Mouse (Mus musculus): Measurements from ENCODE around the gene Prr7. TPM values are rescaled to one million over a fixed set of nuclear protein-coding genes. Genes with fewer than 3 reads are reported as not detected.

The Prr7 gene
- total and polyA plus RNA-seq, 2 experiments from 2014 or later, result 0.08 to 3.6 TPM

DNA sequence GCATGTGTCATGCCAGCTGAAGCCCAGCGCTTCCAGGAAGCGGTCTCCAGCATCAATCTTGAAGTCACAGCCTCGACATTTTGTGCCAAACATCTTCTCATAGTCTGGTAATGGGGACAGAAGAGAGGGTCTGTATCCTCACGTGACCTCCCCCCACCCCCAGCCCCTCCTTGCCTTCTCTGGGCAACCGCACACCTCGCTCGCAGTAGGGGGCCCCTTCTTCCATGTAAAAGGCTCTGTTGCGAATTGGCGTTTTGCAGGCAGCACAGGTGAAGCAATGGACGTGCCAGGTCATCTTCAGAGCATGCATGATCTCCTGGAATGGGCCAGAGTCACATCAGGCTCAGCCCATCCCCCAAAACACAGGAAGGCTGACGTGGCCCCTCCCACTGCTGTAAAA lies 34.8 kb downstream of the Prr7 start:
- no peaks in the 10 kb centered on the region for H3K9me3 ChIP-seq (replicated peaks; ENCODE audit: control insufficient read depth, low read length)
- no peak overlapping the region for H3K4me2 ChIP-seq (ENCODE audit: low read depth, low read length)
- no peak overlapping the region for H3K9ac ChIP-seq (replicated peaks; ENCODE audit: low read depth, low read length)
- ATAC-seq (ENCODE audit: insufficient read depth, low read depth) (no peak), DNase-seq (ENCODE audit: low spot score) (no peak)
- H3K27me3 ChIP-seq (ENCODE audit: control insufficient read depth, insufficient read depth, low read length), result peaks cover 43% of the 10 kb centered on the region
- peaks cover 44% of the 10 kb centered on the region for H3K36me3 ChIP-seq (replicated peaks; ENCODE audit: control insufficient read depth, insufficient read depth, low read length)
- no peak overlapping the region for H3K4me3 ChIP-seq (ENCODE audit: low read depth, low read length)
- peaks cover 9% of the 10 kb centered on the region; the same call in 1 of the 2 replicates for H3K4me1 ChIP-seq (ENCODE audit: control insufficient read depth, insufficient read depth)
- WGBS, result 82% methylated on average over 11 of the region's 11 CpGs
- TF ChIP-seq CTCF (IDR thresholded peaks at IDR 0.05; ENCODE audit: low read depth) (no peak), EP300 (IDR thresholded peaks at IDR 0.05; ENCODE audit: low read depth) (no peak)
- H3K27ac ChIP-seq (ENCODE audit: low read depth), result no peak overlapping the region

DNA sequence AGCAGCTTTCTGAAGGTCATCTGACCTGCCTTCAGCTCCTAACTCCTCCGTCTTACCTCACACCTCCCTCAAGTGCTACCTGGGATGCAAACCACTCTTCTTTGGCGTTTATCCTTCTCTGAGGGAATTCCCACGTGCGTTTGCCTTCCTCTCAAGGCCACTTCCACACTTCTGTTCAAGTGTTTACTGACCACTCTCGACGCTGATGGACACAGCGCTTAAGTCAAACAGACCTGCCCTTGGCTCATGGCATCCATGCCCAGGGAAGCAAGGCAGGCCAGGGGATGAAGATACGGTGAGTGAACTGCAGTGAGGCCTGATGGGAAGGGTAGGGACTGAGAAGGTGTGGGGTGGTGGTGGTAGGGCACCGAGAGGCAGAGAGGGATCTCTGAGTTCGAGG lies 36.5 kb downstream of the Prr7 start:
- H3K4me2 ChIP-seq (ENCODE audit: low read depth, low read length), result no peak overlapping the region
- DNase-seq (ENCODE audit: low spot score) (no peak), ATAC-seq (ENCODE audit: insufficient read depth, low read depth) (no peak)
- peaks cover 61% of the 10 kb centered on the region for H3K36me3 ChIP-seq (replicated peaks; ENCODE audit: control insufficient read depth, insufficient read depth, low read length)
- no peaks in the 10 kb centered on the region for H3K9me3 ChIP-seq (replicated peaks; ENCODE audit: control insufficient read depth, low read length)
- H3K27me3 ChIP-seq (ENCODE audit: control insufficient read depth, insufficient read depth, low read length), result peaks cover 44% of the 10 kb centered on the region
- H3K9ac ChIP-seq (replicated peaks; ENCODE audit: low read depth, low read length), result no peak overlapping the region
- peaks cover 5% of the 10 kb centered on the region; the same call in 1 of the 2 replicates for H3K4me1 ChIP-seq (ENCODE audit: control insufficient read depth, insufficient read depth)
- H3K4me3 ChIP-seq (ENCODE audit: low read depth, low read length), result no peak overlapping the region
- H3K27ac ChIP-seq (ENCODE audit: low read depth), result no peak overlapping the region
- no peak for TF ChIP-seq CTCF (IDR thresholded peaks at IDR 0.05; ENCODE audit: low read depth)
- 81% methylated on average over 10 of the region's 10 CpGs for WGBS

DNA sequence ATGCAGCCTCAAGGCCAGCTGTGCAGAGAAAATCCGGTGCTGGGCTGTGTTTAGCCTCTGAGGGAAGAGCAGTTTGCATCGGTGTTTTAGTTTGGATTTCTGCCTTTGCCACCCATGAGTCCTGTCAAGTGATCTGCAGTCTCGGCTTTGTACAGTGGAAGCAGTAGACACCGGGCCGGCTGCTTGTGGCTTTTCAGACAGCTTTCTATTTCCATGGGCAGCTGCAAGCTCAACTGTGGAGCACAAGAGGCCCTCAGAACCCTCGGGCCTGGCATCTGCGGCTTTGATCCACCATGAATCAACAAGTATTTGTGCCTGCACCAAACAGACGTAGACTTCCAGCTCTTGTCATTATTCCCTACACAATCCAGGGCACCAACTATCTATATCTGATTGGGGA lies 38.3 kb downstream of the Prr7 start:
- Histone ChIP-seq H3K4me2 (ENCODE audit: low read depth, low read length) (no peak overlapping the region), H3K27me3 (ENCODE audit: control insufficient read depth, insufficient read depth, low read length) (peaks cover 37% of the 10 kb centered on the region), H3K36me3 (replicated peaks; ENCODE audit: control insufficient read depth, insufficient read depth, low read length) (peaks cover 79% of the 10 kb centered on the region), H3K4me1 (ENCODE audit: control insufficient read depth, insufficient read depth) (no peaks in the 10 kb centered on the region), H3K27ac (ENCODE audit: low read depth) (no peak overlapping the region), H3K9ac (replicated peaks; ENCODE audit: low read depth, low read length) (no peak overlapping the region), H3K4me3 (ENCODE audit: low read depth, low read length) (no peak overlapping the region), H3K9me3 (replicated peaks; ENCODE audit: control insufficient read depth, low read length) (no peaks in the 10 kb centered on the region)
- no peak for TF ChIP-seq EP300 (IDR thresholded peaks at IDR 0.05; ENCODE audit: low read depth)
- TF ChIP-seq CTCF (IDR thresholded peaks at IDR 0.05; ENCODE audit: low read depth), result no peak
- WGBS, result 82% methylated on average over 8 of the region's 8 CpGs
- DNase-seq (ENCODE audit: low spot score), result no peak
- no peak for ATAC-seq (ENCODE audit: insufficient read depth, low read depth)

DNA sequence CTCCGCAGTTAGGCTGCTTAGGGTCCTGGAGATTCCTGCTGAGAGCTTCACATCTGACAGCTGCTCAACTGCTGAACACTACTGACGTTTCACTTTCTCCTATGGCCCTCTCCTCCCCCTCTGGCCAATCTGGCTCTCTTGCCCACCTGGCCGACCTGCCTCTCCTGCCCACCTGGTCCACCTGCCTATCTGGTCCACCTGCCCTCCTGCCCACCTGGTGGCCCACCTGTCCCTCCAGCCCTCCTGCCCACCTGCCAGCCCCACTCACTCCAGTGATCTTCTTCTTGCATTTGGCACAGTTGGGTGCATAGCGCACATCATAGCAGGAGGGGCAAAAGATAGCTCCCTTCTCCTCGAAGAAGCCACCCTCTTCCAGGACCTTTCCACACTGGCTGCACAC lies 40.3 kb downstream of the Prr7 start:
- no peak overlapping the region for H3K27ac ChIP-seq (ENCODE audit: low read depth)
- no peaks in the 10 kb centered on the region for H3K4me1 ChIP-seq (ENCODE audit: control insufficient read depth, insufficient read depth)
- 84% methylated on average over 5 of the region's 5 CpGs for WGBS
- no peak for ATAC-seq (ENCODE audit: insufficient read depth, low read depth)
- no peaks in the 10 kb centered on the region for H3K9me3 ChIP-seq (replicated peaks; ENCODE audit: control insufficient read depth, low read length)
- no peak overlapping the region for H3K9ac ChIP-seq (replicated peaks; ENCODE audit: low read depth, low read length)
- DNase-seq (ENCODE audit: low spot score), result no peak
- no peak overlapping the region for H3K4me3 ChIP-seq (ENCODE audit: low read depth, low read length)
- peaks cover 84% of the 10 kb centered on the region for H3K36me3 ChIP-seq (replicated peaks; ENCODE audit: control insufficient read depth, insufficient read depth, low read length)
- TF ChIP-seq EP300 (IDR thresholded peaks at IDR 0.05; ENCODE audit: low read depth) (no peak), CTCF (IDR thresholded peaks at IDR 0.05; ENCODE audit: low read depth) (no peak)
- peaks cover 36% of the 10 kb centered on the region; the same call in 1 of the 2 replicates for H3K27me3 ChIP-seq (ENCODE audit: control insufficient read depth, insufficient read depth, low read length)
- no peak overlapping the region for H3K4me2 ChIP-seq (ENCODE audit: low read depth, low read length)

DNA sequence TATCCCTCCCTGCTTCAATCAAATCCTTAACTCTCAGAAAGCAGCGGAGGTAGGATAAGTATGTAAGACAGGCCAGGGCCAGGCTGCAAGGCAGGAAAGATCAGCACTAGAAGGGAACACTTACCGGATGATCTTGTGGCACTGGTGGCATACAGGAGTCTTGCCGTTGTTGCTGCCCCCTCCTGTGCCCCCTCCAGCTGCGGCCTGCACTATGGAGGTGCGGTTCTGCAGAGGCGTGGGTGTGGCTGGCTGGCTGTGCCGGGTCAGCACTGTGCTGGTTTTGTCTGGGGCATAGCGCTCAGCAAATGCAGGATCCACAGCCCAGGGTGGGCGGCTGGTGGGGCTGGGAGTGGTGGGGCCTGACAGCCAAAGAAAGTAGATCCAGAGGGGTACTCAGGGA lies 41.7 kb downstream of the Prr7 start:
- no peak overlapping the region for H3K27ac ChIP-seq (ENCODE audit: low read depth)
- no peak for TF ChIP-seq CTCF (IDR thresholded peaks at IDR 0.05; ENCODE audit: low read depth)
- TF ChIP-seq EP300 (IDR thresholded peaks at IDR 0.05; ENCODE audit: low read depth), result no peak
- H3K36me3 ChIP-seq (replicated peaks; ENCODE audit: control insufficient read depth, insufficient read depth, low read length), result peaks cover 92% of the 10 kb centered on the region
- H3K4me3 ChIP-seq (ENCODE audit: low read depth, low read length), result no peak overlapping the region
- no peaks in the 10 kb centered on the region for H3K9me3 ChIP-seq (replicated peaks; ENCODE audit: control insufficient read depth, low read length)
- no peak overlapping the region for H3K9ac ChIP-seq (replicated peaks; ENCODE audit: low read depth, low read length)
- ATAC-seq (ENCODE audit: insufficient read depth, low read depth) (no peak), DNase-seq (ENCODE audit: low spot score) (no peak)
- no peak overlapping the region for H3K4me2 ChIP-seq (ENCODE audit: low read depth, low read length)
- WGBS, result 92% methylated on average over 9 of the region's 9 CpGs
- peaks cover 25% of the 10 kb centered on the region; the same call in 1 of the 2 replicates for H3K27me3 ChIP-seq (ENCODE audit: control insufficient read depth, insufficient read depth, low read length)
- H3K4me1 ChIP-seq (ENCODE audit: control insufficient read depth, insufficient read depth), result peaks cover 12% of the 10 kb centered on the region

DNA sequence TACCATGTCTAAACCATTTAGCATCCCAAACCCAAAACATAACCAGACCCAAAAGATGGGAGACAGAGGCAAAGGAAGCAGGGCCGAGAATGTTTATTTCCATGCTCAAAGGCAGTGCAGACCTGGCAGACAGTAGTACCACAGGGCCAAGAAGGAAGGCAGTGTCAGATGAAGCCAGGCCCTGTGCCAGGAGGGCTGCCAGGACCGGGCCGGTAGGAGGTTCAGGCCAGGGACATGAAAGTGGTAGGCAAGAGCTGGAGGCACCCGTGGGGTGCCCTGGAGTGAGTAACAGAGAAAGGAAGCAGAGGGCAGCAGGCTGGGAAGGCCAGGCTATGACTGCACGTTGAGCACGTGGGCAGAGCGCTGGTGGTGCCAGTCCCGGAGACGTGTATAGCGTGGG lies 42.6 kb downstream of the Prr7 start:
- WGBS, result 80% methylated on average over 10 of the region's 10 CpGs
- TF ChIP-seq EP300 (IDR thresholded peaks at IDR 0.05; ENCODE audit: low read depth) (no peak), CTCF (IDR thresholded peaks at IDR 0.05; ENCODE audit: low read depth) (no peak)
- Histone ChIP-seq H3K27ac (ENCODE audit: low read depth) (no peak overlapping the region), H3K4me2 (ENCODE audit: low read depth, low read length) (no peak overlapping the region), H3K4me1 (ENCODE audit: control insufficient read depth, insufficient read depth) (peaks cover 21% of the 10 kb centered on the region), H3K4me3 (ENCODE audit: low read depth, low read length) (no peak overlapping the region), H3K27me3 (ENCODE audit: control insufficient read depth, insufficient read depth, low read length) (0 out of 2 replicates have a peak, but pooled peaks cover 21% of the 10 kb centered on the region), H3K36me3 (replicated peaks; ENCODE audit: control insufficient read depth, insufficient read depth, low read length) (peaks cover 84% of the 10 kb centered on the region), H3K9ac (replicated peaks; ENCODE audit: low read depth, low read length) (no peak overlapping the region), H3K9me3 (replicated peaks; ENCODE audit: control insufficient read depth, low read length) (no peaks in the 10 kb centered on the region)
- no peak for ATAC-seq (ENCODE audit: insufficient read depth, low read depth)
- DNase-seq (ENCODE audit: low spot score), result no peak

Measured in heart, postnatal 0 days (tissue).